Mouse (Mus musculus) MEL (cell line): ENCODE results near the gene Olfr958. TPM values are rescaled to one million over a fixed set of nuclear protein-coding genes. Genes with fewer than 3 reads are reported as not detected.

Experiments used
- DNase-seq: peaks from one replicate; pipeline ENCODE4 v3.0.0; 2011; ENCODE audit warnings: low read depth, low spot score
- H3K27ac ChIP-seq: 2 replicates; pipeline ENCODE4 v1.5.1; 2012; ENCODE audit warnings: low read depth, mild to moderate bottlenecking, control low read depth, low read length, moderate library complexity; ENCODE audit not compliant: control insufficient read depth
- H3K27me3 ChIP-seq, 2 experiments: fragments of 150-350 bp in 1 of 2; sonication (generic) in 1 of 2; 2 replicates each; pipeline ENCODE4 v1.6.1; 2012; ENCODE audit warnings: low read length in 2 of 2, mild to moderate bottlenecking in 2 of 2, improper control_type of control experiment in 1 of 2, moderate library complexity in 1 of 2; ENCODE audit not compliant: insufficient read depth in 2 of 2, control insufficient read depth in 1 of 2
- H3K36me3 ChIP-seq, 2 experiments: 2 replicates each; pipeline ENCODE4 v1.6.1; 2012 to 2014; ENCODE audit warnings: low read length in 2 of 2, improper control_type of control experiment in 1 of 2, inconsistent platforms in 1 of 2, mild to moderate bottlenecking in 1 of 2; ENCODE audit not compliant: insufficient read depth in 2 of 2, control insufficient read depth in 1 of 2
- H3K4me1 ChIP-seq, 2 experiments: fragments of 150-350 bp in 1 of 2; sonication (generic) in 1 of 2; 2 replicates each; pipeline ENCODE4 v1.6.1; 2012; ENCODE audit warnings: low read length in 2 of 2, improper control_type of control experiment in 1 of 2, mild to moderate bottlenecking in 1 of 2; ENCODE audit not compliant: insufficient read depth in 2 of 2, control insufficient read depth in 1 of 2
- H3K4me3 ChIP-seq, 2 experiments: fragments of 150-350 bp in 1 of 2; sonication (generic) in 1 of 2; 2 replicates each; pipeline ENCODE4 v1.5.1; 2012; ENCODE audit warnings: low read depth in 2 of 2, low read length in 2 of 2, mild to moderate bottlenecking in 2 of 2, moderate library complexity in 2 of 2, control low read depth in 1 of 2, improper control_type of control experiment in 1 of 2; ENCODE audit not compliant: control insufficient read depth in 1 of 2, insufficient read depth in 1 of 2
- H3K79me2 ChIP-seq: 2 replicates; pipeline ENCODE4 v1.6.1; 2012; ENCODE audit warnings: mild to moderate bottlenecking, low read length, moderate library complexity; ENCODE audit not compliant: control insufficient read depth, poor library complexity, insufficient read depth
- H3K9ac ChIP-seq: 2 replicates; pipeline ENCODE4 v1.6.1; 2012; ENCODE audit warnings: low read depth, mild to moderate bottlenecking, control low read depth, low read length, moderate library complexity; ENCODE audit not compliant: control insufficient read depth, poor library complexity, severe bottlenecking
- H3K9me3 ChIP-seq: fragments of 150-350 bp; sonication (generic); replicated peaks from 2 replicates; pipeline ENCODE4 v1.6.1; 2012; ENCODE audit warnings: mild to moderate bottlenecking, low read length, improper control_type of control experiment, moderate library complexity; ENCODE audit not compliant: insufficient read depth
- CHD1 ChIP-seq: IDR thresholded peaks from 2 replicates; pipeline ENCODE4 v1.6.1; 2012; ENCODE audit warnings: low read depth, mild to moderate bottlenecking, inconsistent platforms, low read length, improper control_type of control experiment
- CHD2 ChIP-seq: IDR thresholded peaks from 2 replicates; pipeline ENCODE4 v1.6.1; 2011; ENCODE audit warnings: low read length, improper control_type of control experiment
- CTCF ChIP-seq, 3 experiments: IDR thresholded peaks in 2 of 3; conservative IDR thresholded peaks in 1 of 3; 2 replicates each; pipeline ENCODE4 v1.5.1; 2011 to 2012; ENCODE audit warnings: low read length in 3 of 3, low read depth in 2 of 3, mild to moderate bottlenecking in 2 of 3, improper control_type of control experiment in 1 of 3, inconsistent platforms in 1 of 3, mixed read lengths in 1 of 3, moderate library complexity in 1 of 3; ENCODE audit not compliant: control insufficient read depth in 1 of 3, insufficient read depth in 1 of 3, poor library complexity in 1 of 3, severe bottlenecking in 1 of 3
- EP300 ChIP-seq, 2 experiments: IDR thresholded peaks; 2 replicates each; pipeline ENCODE4 v1.6.1; 2011; ENCODE audit warnings: improper control_type of control experiment in 2 of 2, low read length in 2 of 2, low read depth in 1 of 2, mild to moderate bottlenecking in 1 of 2
- ETS1 ChIP-seq: IDR thresholded peaks from 2 replicates; pipeline ENCODE4 v1.6.1; 2012; ENCODE audit warnings: low read depth, mild to moderate bottlenecking, inconsistent platforms, low read length, improper control_type of control experiment, moderate library complexity
- GATA1 ChIP-seq: IDR thresholded peaks from 2 replicates; pipeline ENCODE4 v1.6.1; 2011; ENCODE audit warnings: low read depth, low read length, improper control_type of control experiment
- MAX ChIP-seq: IDR thresholded peaks from 2 replicates; pipeline ENCODE4 v1.6.1; 2011; ENCODE audit warnings: low read length, improper control_type of control experiment
- MYC ChIP-seq: IDR thresholded peaks from 2 replicates; pipeline ENCODE4 v1.6.1; 2011; ENCODE audit warnings: low read depth, mild to moderate bottlenecking, low read length, improper control_type of control experiment, moderate library complexity
- NELFE ChIP-seq: IDR thresholded peaks from 2 replicates; pipeline ENCODE4 v1.6.1; 2011; ENCODE audit warnings: low read depth, low read length, improper control_type of control experiment
- NRF1 ChIP-seq: IDR thresholded peaks from 2 replicates; pipeline ENCODE4 v1.6.1; 2014; ENCODE audit warnings: low read depth, mild to moderate bottlenecking, inconsistent platforms, low read length, improper control_type of control experiment, moderate library complexity; ENCODE audit not compliant: poor library complexity, insufficient read depth, severe bottlenecking
- POLR2A ChIP-seq, 2 experiments: IDR thresholded peaks; 2 replicates each; pipeline ENCODE4 v1.6.1; 2011 to 2012; ENCODE audit warnings: low read length in 2 of 2, mild to moderate bottlenecking in 2 of 2, control low read depth in 1 of 2, improper control_type of control experiment in 1 of 2, low read depth in 1 of 2, moderate library complexity in 1 of 2; ENCODE audit not compliant: control insufficient read depth in 1 of 2, insufficient read depth in 1 of 2, poor library complexity in 1 of 2
- RAD21 ChIP-seq: IDR thresholded peaks from 2 replicates; pipeline ENCODE4 v1.6.1; 2011; ENCODE audit warnings: mild to moderate bottlenecking, low read depth, low read length, improper control_type of control experiment
- RCOR1 ChIP-seq: IDR thresholded peaks from 2 replicates; pipeline ENCODE4 v1.6.1; 2012; ENCODE audit warnings: low read depth, mild to moderate bottlenecking, inconsistent platforms, low read length, improper control_type of control experiment
- SMC3 ChIP-seq: IDR thresholded peaks from 2 replicates; pipeline ENCODE4 v1.6.1; 2011; ENCODE audit warnings: low read depth, low read length, improper control_type of control experiment
- TAL1 ChIP-seq: IDR thresholded peaks from 2 replicates; pipeline ENCODE4 v1.6.1; 2012; ENCODE audit warnings: mild to moderate bottlenecking, inconsistent platforms, low read length, moderate library complexity, mixed read lengths
- TCF12 ChIP-seq: IDR thresholded peaks from 2 replicates; pipeline ENCODE4 v1.6.1; 2014; ENCODE audit warnings: low read depth, mild to moderate bottlenecking, inconsistent platforms, low read length, improper control_type of control experiment, moderate library complexity
- UBTF ChIP-seq: IDR thresholded peaks from 2 replicates; pipeline ENCODE4 v1.6.1; 2012; ENCODE audit warnings: low read depth, mild to moderate bottlenecking, inconsistent platforms, low read length, improper control_type of control experiment, moderate library complexity, borderline replicate concordance; ENCODE audit not compliant: insufficient read depth
- USF1 ChIP-seq: IDR thresholded peaks from 2 replicates; pipeline ENCODE4 v1.6.1; 2014; ENCODE audit warnings: low read depth, mild to moderate bottlenecking, inconsistent platforms, low read length, improper control_type of control experiment, moderate library complexity
- ZMIZ1 ChIP-seq: IDR thresholded peaks from 2 replicates; pipeline ENCODE4 v1.6.1; 2012; ENCODE audit warnings: low read depth, mild to moderate bottlenecking, inconsistent platforms, low read length, improper control_type of control experiment, moderate library complexity
- ZNF384 ChIP-seq: IDR thresholded peaks from 2 replicates; pipeline ENCODE4 v1.6.1; 2012; ENCODE audit warnings: low read depth, mild to moderate bottlenecking, inconsistent platforms, low read length, improper control_type of control experiment
- polyA plus RNA-seq, 2 experiments: library from polyadenylated mRNA; stranded (reverse) in 1 of 2; unstranded in 1 of 2; fragments of >175 nt in 1 of 2; fragments of >200 nt in 1 of 2; gene quantifications; 2 replicates each; pipeline versions ENCODE4 v1.2.1 to v1.2.4; 2012; ENCODE audit warnings: low replicate concordance in 2 of 2, low read depth in 1 of 2; ENCODE audit not compliant: insufficient read length in 2 of 2, insufficient read depth in 1 of 2, missing spikeins in 1 of 2
- total RNA-seq: library from RNA; depleted of rRNA; stranded (reverse); fragments of 300-350 nt; gene quantifications from 2 replicates; pipeline ENCODE4 v1.2.3, GENCODE M21; 2012

Olfr958 gene
- total and polyA plus RNA-seq, 3 experiments = not detected

DNA sequence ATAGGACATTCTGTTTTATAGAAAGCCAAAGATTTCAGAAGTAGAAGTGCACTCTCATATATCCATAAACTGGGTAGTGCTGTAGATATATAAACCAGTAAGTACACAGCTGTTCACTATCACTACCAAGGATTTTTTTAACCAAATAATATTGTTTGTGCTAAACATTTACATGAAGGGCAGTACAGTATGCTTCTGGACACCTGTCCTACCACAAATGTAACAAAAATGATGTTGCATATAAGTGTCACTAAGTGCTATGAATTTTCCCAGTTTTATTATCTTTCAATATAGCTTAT, 4.4 kb upstream of the Olfr958 start:
- Histone ChIP-seq H3K9me3 (no peaks in the 10 kb centered on the region), H3K9ac (no peak overlapping the region), H3K36me3 (no peaks in the 10 kb centered on the region), H3K79me2 (no peaks in the 10 kb centered on the region), H3K27ac (no peak overlapping the region), H3K27me3 (no peaks in the 10 kb centered on the region), H3K4me1 (no peaks in the 10 kb centered on the region), H3K4me3 (no peak overlapping the region)
- TF ChIP-seq MAX = no peak
- TF ChIP-seq RCOR1 = no peak
- DNase-seq = no peak

DNA sequence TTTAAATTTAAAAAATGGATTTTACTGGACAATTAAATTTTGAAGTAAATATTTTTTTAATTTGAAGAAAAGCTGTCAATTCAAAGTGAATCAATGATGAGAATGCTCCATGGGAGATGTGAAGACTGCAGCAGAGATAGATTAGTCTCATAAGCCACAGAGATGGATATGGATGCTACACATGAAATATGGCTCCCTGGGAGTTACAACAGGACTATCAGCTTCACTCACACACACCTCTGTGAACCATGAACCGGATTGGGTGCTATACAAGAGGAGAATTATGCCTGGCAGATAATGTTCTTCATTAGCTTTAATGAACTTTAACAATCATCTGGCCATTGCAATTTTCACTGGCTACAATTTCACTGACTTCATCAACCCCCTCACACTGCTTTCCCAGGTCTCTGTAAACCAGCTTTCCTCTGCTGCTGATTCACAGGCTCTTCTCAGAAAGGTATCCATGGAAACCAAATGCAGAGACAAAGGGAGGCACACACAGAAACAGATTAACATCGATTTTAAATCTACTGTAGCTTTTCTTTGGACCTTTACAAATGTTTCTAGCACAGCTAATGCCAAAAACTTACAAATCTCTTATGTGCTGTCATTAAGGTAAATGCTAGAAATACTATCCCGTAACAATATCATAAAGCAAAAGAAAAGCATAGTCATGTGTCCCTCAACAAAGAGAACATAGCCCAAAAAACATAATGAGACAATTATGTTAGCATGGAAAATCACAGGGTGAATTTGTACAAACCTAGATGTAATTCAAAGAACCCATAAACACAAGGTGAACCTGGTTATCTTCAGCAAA, 3.9 kb upstream of the Olfr958 start:
- Histone ChIP-seq H3K4me1 (no peaks in the 10 kb centered on the region), H3K9me3 (no peaks in the 10 kb centered on the region), H3K4me3 (no peak overlapping the region), H3K9ac (no peak overlapping the region), H3K27ac (no peak overlapping the region), H3K79me2 (no peaks in the 10 kb centered on the region), H3K36me3 (no peaks in the 10 kb centered on the region), H3K27me3 (no peaks in the 10 kb centered on the region)
- TF ChIP-seq RCOR1 = no peak
- TF ChIP-seq ZMIZ1 = no peak
- TF ChIP-seq POLR2A (IDR thresholded peaks at IDR 0.05; ENCODE audit: control insufficient read depth in 1 of 2, insufficient read depth in 1 of 2, low read depth in 1 of 2, low read length in 2 of 2, poor library complexity in 1 of 2) = no peak
- TF ChIP-seq SMC3 = no peak
- DNase-seq = no peak

DNA sequence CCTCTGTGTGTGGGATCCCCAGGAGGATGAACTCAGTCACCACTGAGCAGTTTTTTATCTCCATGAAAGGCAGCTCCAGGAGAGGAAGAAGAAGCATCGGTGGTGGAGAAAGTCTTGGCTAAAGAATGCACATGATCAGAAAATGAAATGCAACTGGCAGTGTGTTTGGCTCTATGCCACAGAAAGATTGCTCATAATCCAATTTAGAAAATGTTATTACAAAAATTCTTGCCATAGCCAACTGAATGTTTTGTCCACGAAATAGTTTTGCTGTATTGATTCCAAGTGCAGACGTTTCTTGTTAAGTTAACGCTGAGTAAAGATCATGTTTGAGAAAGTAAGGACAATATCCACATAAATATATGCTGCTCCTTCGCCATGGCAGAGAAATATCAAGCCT, 3.0 kb downstream of the Olfr958 start:
- no peak for DNase-seq
- no peaks in the 10 kb centered on the region for H3K79me2 ChIP-seq
- TF ChIP-seq RAD21 = no peak
- TF ChIP-seq EP300 (IDR thresholded peaks at IDR 0.05; ENCODE audit: low read depth in 1 of 2, low read length in 2 of 2) = no peak
- TF ChIP-seq NELFE = no peak
- TF ChIP-seq USF1 = no peak
- no peak for TF ChIP-seq POLR2A (IDR thresholded peaks at IDR 0.05; ENCODE audit: control insufficient read depth in 1 of 2, insufficient read depth in 1 of 2, low read depth in 1 of 2, low read length in 2 of 2, poor library complexity in 1 of 2)
- TF ChIP-seq NRF1 = no peak
- no peak for TF ChIP-seq CHD1
- no peak for TF ChIP-seq CHD2
- no peak for TF ChIP-seq CTCF (IDR thresholded peaks at IDR 0.05 in 2 of 3, conservative IDR thresholded peaks at IDR 0.05 in 1 of 3; ENCODE audit: control insufficient read depth in 1 of 3, insufficient read depth in 1 of 3, low read depth in 2 of 3, low read length in 3 of 3, poor library complexity in 1 of 3, severe bottlenecking in 1 of 3)
- TF ChIP-seq MYC = no peak
- TF ChIP-seq TAL1 = no peak
- TF ChIP-seq TCF12 = no peak
- TF ChIP-seq ETS1 = no peak
- no peak for TF ChIP-seq GATA1
- no peak for TF ChIP-seq ZNF384
- TF ChIP-seq SMC3 = no peak
- TF ChIP-seq UBTF = no peak
- H3K9me3 ChIP-seq = no peaks in the 10 kb centered on the region
- H3K27me3 ChIP-seq = no peaks in the 10 kb centered on the region
- no peaks in the 10 kb centered on the region for H3K36me3 ChIP-seq
- no peak overlapping the region for H3K9ac ChIP-seq
- H3K4me3 ChIP-seq = no peak overlapping the region
- H3K27ac ChIP-seq = no peak overlapping the region
- no peaks in the 10 kb centered on the region for H3K4me1 ChIP-seq
